Mouse (Mus musculus) liver, postnatal 0 days (tissue): ENCODE data around the gene Tjp3.

Source experiments
- CTCF ChIP-seq: sonication (generic); IDR thresholded peaks from 2 replicates; pipeline ENCODE4 v1.5.1; 2016; ENCODE audit warnings: antibody characterized with exemption, low read depth
- EP300 ChIP-seq: IDR thresholded peaks from 2 replicates; pipeline ENCODE4 v1.6.1; 2016; ENCODE audit warnings: antibody characterized with exemption, low read depth, mild to moderate bottlenecking

DNA sequence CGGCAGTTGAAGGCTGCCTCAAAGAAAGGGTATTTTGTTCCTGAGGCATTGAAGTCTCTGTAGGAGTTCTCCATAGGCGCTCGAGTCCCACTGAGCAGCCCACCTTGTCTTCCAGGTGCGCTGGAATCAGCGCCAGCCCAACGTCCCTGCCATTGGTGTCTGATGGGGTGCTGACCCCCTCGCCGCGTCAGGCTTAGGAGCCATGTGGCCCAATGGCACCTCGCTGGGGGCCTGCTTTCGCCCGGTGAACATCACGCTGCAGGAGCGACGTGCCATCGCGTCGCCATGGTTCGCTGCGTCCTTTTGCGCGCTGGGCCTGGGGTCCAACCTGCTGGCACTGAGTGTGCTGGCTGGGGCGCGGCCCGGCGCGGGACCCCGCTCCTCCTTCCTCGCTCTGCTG is 40.9 kb upstream of the Tjp3 start:
- no peak for TF ChIP-seq CTCF
- no peak for TF ChIP-seq EP300
